Mouse (Mus musculus) small intestine, adult 2 months (tissue): Measurements from ENCODE around the gene Dcun1d3.

Source experiments
- CTCF ChIP-seq: fragments of 200-500 bp; IDR thresholded peaks from 2 replicates; pipeline ENCODE4 v1.5.1; 2012; ENCODE audit warnings: low read depth, mild to moderate bottlenecking, control low read depth, inconsistent platforms, low read length, moderate library complexity, mixed read lengths; ENCODE audit not compliant: insufficient replicate concordance, insufficient read length; ENCODE audit errors: extremely low read depth
- POLR2A ChIP-seq: fragments of 200-500 bp; IDR thresholded peaks from 2 replicates; pipeline ENCODE4 v1.6.1; 2012; ENCODE audit warnings: low read depth, mild to moderate bottlenecking, control low read depth, inconsistent platforms, low read length, moderate library complexity

DNA sequence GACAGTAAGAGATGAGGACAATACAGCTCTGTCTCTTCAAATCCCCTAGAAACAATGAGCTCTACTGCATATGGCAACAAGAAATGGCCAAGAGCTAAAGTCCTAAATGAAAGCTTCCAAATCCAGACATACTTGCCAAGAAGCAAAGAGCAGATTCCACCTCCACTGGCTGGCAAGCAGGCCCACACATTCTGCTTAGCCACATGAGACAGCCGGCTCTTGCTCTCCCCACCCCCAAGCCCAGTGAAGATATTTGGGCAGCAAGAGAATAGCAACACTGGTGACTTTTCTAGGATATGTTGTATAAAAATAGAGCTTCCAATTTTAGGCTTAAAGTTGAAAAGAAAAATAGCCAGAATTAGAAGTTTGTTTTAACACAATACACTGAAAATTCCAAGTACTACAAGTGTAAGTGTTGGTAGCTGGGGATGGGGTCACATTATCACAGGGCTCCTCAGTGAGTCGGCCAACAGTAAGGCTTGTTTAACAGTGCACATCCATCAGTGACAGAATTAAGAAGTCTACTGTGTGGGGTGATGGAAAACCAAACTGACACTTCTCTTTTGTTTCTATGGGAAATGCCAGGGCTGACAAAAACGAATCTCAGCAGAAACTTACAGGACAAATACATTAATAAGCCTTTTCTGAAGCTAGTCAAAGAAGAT is 20.2 kb downstream of the Dcun1d3 start:
- TF ChIP-seq CTCF (no peak), POLR2A (no peak)
